Mouse (Mus musculus): Measurements from ENCODE around the gene Usf3.

Usf3 gene

GRCm38 (mm10) chr16:44238835-44239263 lies 65.8 kb downstream of the Usf3 start:
- no peak for DNase-seq (ENCODE audit: low spot score in 2 of 2)

- no peak for DNase-seq (ENCODE audit: low spot score in 2 of 2)
Measured at GRCm38 (mm10) chr16:44240406-44240805, 67.4 kb downstream of the Usf3 start.

GRCm38 (mm10) chr16:44242633-44243032 lies 69.6 kb downstream of the Usf3 start:
- peak in 1 of 2 experiments; percentile 68 for DNase-seq (ENCODE audit: low spot score in 2 of 2)

GRCm38 (mm10) chr16:44243323-44243722 lies 70.3 kb downstream of the Usf3 start:
- no peak for DNase-seq (ENCODE audit: low spot score in 2 of 2)

- no peak for DNase-seq (ENCODE audit: low spot score in 2 of 2)
Measured at GRCm38 (mm10) chr16:44249985-44250384, 76.9 kb downstream of the Usf3 start.

- DNase-seq (ENCODE audit: low spot score in 2 of 2) = no peak
Measured at GRCm38 (mm10) chr16:44252735-44253134, 79.7 kb downstream of the Usf3 start.

- DNase-seq (ENCODE audit: low spot score in 2 of 2) = no peak
Measured at GRCm38 (mm10) chr16:44253797-44254634, 81.0 kb downstream of the Usf3 start.

- DNase-seq (ENCODE audit: low spot score in 2 of 2) = peak in 1 of 2 experiments; percentile 33
Measured at GRCm38 (mm10) chr16:44254698-44255097, 81.7 kb downstream of the Usf3 start.

GRCm38 (mm10) chr16:44257476-44257875 lies 84.4 kb downstream of the Usf3 start:
- no peak for DNase-seq (ENCODE audit: low spot score in 2 of 2)

- no peak for DNase-seq (ENCODE audit: low spot score in 2 of 2)
Measured at GRCm38 (mm10) chr16:44264916-44265315, 91.9 kb downstream of the Usf3 start.

GRCm38 (mm10) chr16:44265562-44265961 lies 92.5 kb downstream of the Usf3 start:
- no peak for DNase-seq (ENCODE audit: low spot score in 2 of 2)

- DNase-seq (ENCODE audit: low spot score in 2 of 2) = no peak
Measured at GRCm38 (mm10) chr16:44268541-44269215, 95.6 kb downstream of the Usf3 start.

- DNase-seq (ENCODE audit: low spot score in 2 of 2) = no peak
Measured at GRCm38 (mm10) chr16:44269578-44269977, 96.5 kb downstream of the Usf3 start.

- DNase-seq (ENCODE audit: low spot score in 2 of 2) = no peak
Measured at GRCm38 (mm10) chr16:44270606-44271005, 97.6 kb downstream of the Usf3 start.

GRCm38 (mm10) chr16:44271371-44272038 lies 98.5 kb downstream of the Usf3 start:
- no peak for DNase-seq (ENCODE audit: low spot score in 2 of 2)

Measured in urinary bladder, postnatal 36 days (tissue).